Mouse (Mus musculus) lung, postnatal 0 days (tissue): ENCODE measurements at regions not wholly inside any gene's neighbourhood (a gene's known extent, or its start where the extent isn't known, plus 50 kb on each side); places are given as distances from the start of the nearest gene placed in this dataset.
A peak's percentile ranks its signal among the peaks of the same experiment; 100 is the strongest.

Experiments
- ATAC-seq: fragments of 200-750 bp; cut with Nextera tagmentation; 2 replicates; pipeline ENCODE4 v1.8.0; 2017; ENCODE audit warnings: moderate library complexity
- DNase-seq: peaks from one replicate; pipeline ENCODE4 v3.0.0-alpha.2; 2016; ENCODE audit warnings: low spot score
- H3K27ac ChIP-seq: fragments of 300-500 bp; sonication (generic); 2 replicates; pipeline ENCODE4 v1.5.1; 2014; ENCODE audit warnings: antibody characterized with exemption, mild to moderate bottlenecking, low read length, mixed read lengths
- H3K27me3 ChIP-seq: fragments of 300-500 bp; sonication (generic); replicated peaks from 2 replicates; pipeline ENCODE4 v1.6.1; 2014; ENCODE audit warnings: low read length, mixed read lengths; ENCODE audit not compliant: insufficient read depth
- H3K36me3 ChIP-seq: fragments of 300-500 bp; sonication (generic); 2 replicates; pipeline ENCODE4 v1.6.1; 2014; ENCODE audit warnings: low read length, mixed read lengths; ENCODE audit not compliant: insufficient read depth
- H3K4me1 ChIP-seq: fragments of 300-500 bp; sonication (generic); 2 replicates; pipeline ENCODE4 v1.6.1; 2014; ENCODE audit warnings: antibody characterized with exemption, low read depth, low read length, mixed read lengths; ENCODE audit not compliant: insufficient read depth
- H3K4me2 ChIP-seq: fragments of 300-500 bp; sonication (generic); replicated peaks from 2 replicates; pipeline ENCODE4 v1.6.1; 2014; ENCODE audit warnings: low read depth, mild to moderate bottlenecking, low read length, moderate library complexity, mixed read lengths
- H3K4me3 ChIP-seq: fragments of 300-500 bp; sonication (generic); 2 replicates; pipeline ENCODE4 v1.5.1; 2014; ENCODE audit warnings: low read depth, low read length
- H3K9ac ChIP-seq: fragments of 300-500 bp; sonication (generic); replicated peaks from 2 replicates; pipeline ENCODE4 v1.6.1; 2014; ENCODE audit warnings: low read depth, mild to moderate bottlenecking
- H3K9me3 ChIP-seq: fragments of 300-500 bp; sonication (generic); 2 replicates; pipeline ENCODE4 v1.6.1; 2016; ENCODE audit warnings: low read length, mixed read lengths
- CTCF ChIP-seq: IDR thresholded peaks from 2 replicates; pipeline ENCODE4 v1.5.1; 2016; ENCODE audit warnings: antibody characterized with exemption, mild to moderate bottlenecking
- EP300 ChIP-seq: IDR thresholded peaks from 2 replicates; pipeline ENCODE4 v1.6.1; 2016; ENCODE audit warnings: antibody characterized with exemption, mild to moderate bottlenecking, control low read depth
- WGBS: fragments of 180-500 bp; shearing (Covaris S2); extraction: QIAGEN DNeasy Blood & Tissue Kit; methylation state at CpG from one replicate; pipeline ENCODE4 v1.1.7; 2014; 5-methylcytosine and 5-hydroxymethylcytosine counted together

GRCm38 (mm10) chr4:153707218-153707617 lies 224.6 kb upstream of the Ajap1 start:
- H3K36me3 ChIP-seq: no peaks in the 10 kb centered on the region
- no peak overlapping the region for H3K4me3 ChIP-seq
- no peak overlapping the region for H3K4me2 ChIP-seq
- WGBS: 47% methylated on average over 7 of the region's 8 CpGs
- no peak for DNase-seq
- no peaks in the 10 kb centered on the region for H3K9me3 ChIP-seq
- no peaks in the 10 kb centered on the region for H3K27me3 ChIP-seq
- no peak overlapping the region for H3K9ac ChIP-seq
- TF ChIP-seq EP300 (no peak), CTCF (no peak)
- H3K4me1 ChIP-seq: no peaks in the 10 kb centered on the region
- peak; percentile 69 for ATAC-seq
- no peak overlapping the region for H3K27ac ChIP-seq

DNA sequence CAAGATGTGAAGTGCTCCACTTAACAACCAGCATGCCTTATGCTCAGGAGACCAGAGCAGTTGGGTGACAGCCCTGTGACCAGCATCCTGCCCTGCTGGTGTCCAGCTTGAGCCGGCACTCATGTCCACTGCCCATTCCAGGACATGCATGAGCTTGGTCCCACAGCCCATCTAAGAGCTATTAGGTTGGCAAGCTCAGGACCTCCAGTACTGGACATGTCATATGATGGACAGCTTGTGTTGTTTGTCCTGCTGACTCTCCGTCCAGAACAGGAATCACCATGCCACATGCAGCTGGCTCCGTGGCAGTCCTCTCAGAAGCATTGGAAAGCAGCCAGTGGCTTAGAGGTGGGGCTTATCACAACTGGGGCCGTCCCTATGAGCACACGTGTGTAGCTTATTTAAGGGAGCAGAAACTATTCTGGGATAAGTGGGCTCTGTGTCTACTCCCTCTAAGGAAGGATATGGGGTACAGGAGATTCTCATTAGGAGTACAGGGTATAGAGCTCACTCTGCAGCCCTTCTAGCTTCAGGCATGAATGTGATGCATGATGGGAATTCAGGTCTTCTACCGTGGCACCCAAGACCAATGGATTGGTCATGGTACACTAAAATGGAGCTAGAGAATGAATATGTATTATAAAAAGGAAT lies 232.5 kb upstream of the Ajap1 start:
- ATAC-seq (no peak; the same call in 1 of the 2 replicates), DNase-seq (no peak)
- Histone ChIP-seq H3K9ac (no peak overlapping the region), H3K4me2 (no peak overlapping the region), H3K4me1 (no peaks in the 10 kb centered on the region), H3K9me3 (no peaks in the 10 kb centered on the region), H3K27me3 (no peaks in the 10 kb centered on the region), H3K36me3 (no peaks in the 10 kb centered on the region), H3K4me3 (no peak overlapping the region), H3K27ac (no peak overlapping the region)
- TF ChIP-seq EP300 (no peak), CTCF (no peak)
- WGBS: 38% methylated on average over 6 of the region's 6 CpGs

GRCm38 (mm10) chr4:153717273-153717672 lies 234.7 kb upstream of the Ajap1 start:
- ATAC-seq: no peak
- Histone ChIP-seq H3K9ac (no peak overlapping the region), H3K4me2 (no peak overlapping the region), H3K9me3 (no peaks in the 10 kb centered on the region), H3K27me3 (no peaks in the 10 kb centered on the region), H3K4me3 (no peak overlapping the region), H3K36me3 (no peaks in the 10 kb centered on the region), H3K4me1 (no peaks in the 10 kb centered on the region), H3K27ac (no peak overlapping the region)
- no peak for DNase-seq
- TF ChIP-seq EP300 (no peak), CTCF (no peak)
- WGBS: 79% methylated on average over 12 of the region's 12 CpGs

GRCm38 (mm10) chr4:153724045-153724444 lies 233.0 kb upstream of the A430005L14Rik start:
- Histone ChIP-seq H3K4me3 (no peak overlapping the region), H3K36me3 (no peaks in the 10 kb centered on the region), H3K9ac (no peak overlapping the region), H3K4me2 (no peak overlapping the region), H3K27ac (no peak overlapping the region), H3K4me1 (no peaks in the 10 kb centered on the region), H3K27me3 (no peaks in the 10 kb centered on the region), H3K9me3 (no peaks in the 10 kb centered on the region)
- DNase-seq (no peak), ATAC-seq (no peak)
- WGBS: 74% methylated on average over 14 of the region's 14 CpGs
- TF ChIP-seq EP300 (no peak), CTCF (no peak)

DNA sequence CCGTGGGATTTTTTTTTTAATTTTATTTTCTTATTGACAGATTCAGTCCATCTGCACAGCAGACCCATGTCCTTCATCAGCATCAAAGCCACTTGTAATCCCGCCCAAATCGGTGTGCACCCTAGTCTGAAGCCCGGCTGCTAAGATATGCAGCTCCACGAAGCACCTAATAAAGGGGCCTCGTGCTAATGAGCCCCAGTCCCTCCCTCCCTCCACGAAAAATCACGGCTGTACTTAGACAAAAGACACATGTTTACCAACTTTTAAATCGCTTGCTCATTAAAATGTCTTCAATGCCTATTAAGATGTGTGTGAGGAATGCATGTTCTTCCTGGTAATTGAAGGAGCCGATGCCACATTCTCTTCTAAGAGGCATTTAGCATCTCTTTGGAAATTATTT lies 229.8 kb upstream of the A430005L14Rik start:
- H3K27ac ChIP-seq: no peak overlapping the region
- no peak overlapping the region for H3K4me3 ChIP-seq
- WGBS: 72% methylated on average over 10 of the region's 10 CpGs
- H3K9ac ChIP-seq: no peak overlapping the region
- ATAC-seq (no peak), DNase-seq (no peak)
- H3K36me3 ChIP-seq: no peaks in the 10 kb centered on the region
- H3K9me3 ChIP-seq: no peaks in the 10 kb centered on the region
- no peak overlapping the region for H3K4me2 ChIP-seq
- no peaks in the 10 kb centered on the region for H3K27me3 ChIP-seq
- no peaks in the 10 kb centered on the region for H3K4me1 ChIP-seq
- no peak for TF ChIP-seq CTCF
- no peak for TF ChIP-seq EP300

- WGBS: 40% methylated on average over 10 of the region's 10 CpGs
- ATAC-seq: no peak
Observed at GRCm38 (mm10) chr4:153727896-153728422, 229.1 kb upstream of the A430005L14Rik start.

More at GRCm38 (mm10) chr4:153727896-153728422, 229.1 kb upstream of the A430005L14Rik start:
- Histone ChIP-seq H3K9ac (no peak overlapping the region), H3K27me3 (no peaks in the 10 kb centered on the region), H3K4me3 (no peak overlapping the region), H3K9me3 (no peaks in the 10 kb centered on the region), H3K4me2 (no peak overlapping the region), H3K4me1 (no peaks in the 10 kb centered on the region), H3K36me3 (no peaks in the 10 kb centered on the region), H3K27ac (no peak overlapping the region)
- DNase-seq: no peak
- TF ChIP-seq EP300: no peak
- no peak for TF ChIP-seq CTCF
